Mouse (Mus musculus) intestine, embryonic 16.5 days (tissue): ENCODE data around the gene Gpc6. TPM values are rescaled to one million over a fixed set of nuclear protein-coding genes. Genes with fewer than 3 reads are reported as not detected.

Source experiments
- ATAC-seq: fragments of 200-750 bp; cut with Nextera tagmentation; 2 replicates; pipeline ENCODE4 v1.8.0; 2017; ENCODE audit warnings: moderate TSS enrichment, moderate library complexity
- H3K27ac ChIP-seq: fragments of 300-500 bp; sonication (generic); 2 replicates; pipeline ENCODE4 v1.5.1; 2014; ENCODE audit warnings: mild to moderate bottlenecking, low read length
- H3K27me3 ChIP-seq: fragments of 300-500 bp; sonication (generic); replicated peaks from 2 replicates; pipeline ENCODE4 v1.6.1; 2014; ENCODE audit warnings: low read length, control low read depth, mixed read lengths; ENCODE audit not compliant: control insufficient read depth, insufficient read depth
- H3K36me3 ChIP-seq: fragments of 300-500 bp; sonication (generic); 2 replicates; pipeline ENCODE4 v1.6.1; 2014; ENCODE audit warnings: low read length, control low read depth; ENCODE audit not compliant: control insufficient read depth, insufficient read depth
- H3K4me1 ChIP-seq: fragments of 300-500 bp; sonication (generic); 2 replicates; pipeline ENCODE4 v1.6.1; 2014; ENCODE audit warnings: low read length, control low read depth, mixed read lengths; ENCODE audit not compliant: control insufficient read depth, insufficient read depth
- H3K4me2 ChIP-seq: fragments of 300-500 bp; sonication (generic); 2 replicates; pipeline ENCODE4 v1.6.1; 2014; ENCODE audit warnings: low read depth, low read length, control low read depth
- H3K4me3 ChIP-seq: fragments of 300-500 bp; sonication (generic); 2 replicates; pipeline ENCODE4 v1.5.1; 2014; ENCODE audit warnings: mild to moderate bottlenecking, low read length
- H3K9ac ChIP-seq: fragments of 300-500 bp; sonication (generic); 2 replicates; pipeline ENCODE4 v1.6.1; 2014; ENCODE audit warnings: low read depth, low read length
- H3K9me3 ChIP-seq: fragments of 300-500 bp; sonication (generic); 2 replicates; pipeline ENCODE4 v1.6.1; 2016; ENCODE audit warnings: low read length, control low read depth; ENCODE audit not compliant: control insufficient read depth
- whole genome bisulfite sequencing: fragments of 180-500 bp; shearing (Covaris S2); extraction: QIAGEN DNeasy Blood & Tissue Kit; methylation state at CpG from one replicate; pipeline ENCODE4 v1.1.7; 2014; 5-methylcytosine and 5-hydroxymethylcytosine counted together
- polyA plus RNA-seq: library from polyadenylated mRNA; unstranded; fragments of >200 nt; fragmentation: Nextera tagmentation; extraction: Ambion mirVana; gene quantifications from 2 replicates; pipeline ENCODE4 v1.2.1, GENCODE M21; 2015

Gpc6 gene
- polyA plus RNA-seq, 1 experiment from 2014 or later, result 29.7 TPM

DNA sequence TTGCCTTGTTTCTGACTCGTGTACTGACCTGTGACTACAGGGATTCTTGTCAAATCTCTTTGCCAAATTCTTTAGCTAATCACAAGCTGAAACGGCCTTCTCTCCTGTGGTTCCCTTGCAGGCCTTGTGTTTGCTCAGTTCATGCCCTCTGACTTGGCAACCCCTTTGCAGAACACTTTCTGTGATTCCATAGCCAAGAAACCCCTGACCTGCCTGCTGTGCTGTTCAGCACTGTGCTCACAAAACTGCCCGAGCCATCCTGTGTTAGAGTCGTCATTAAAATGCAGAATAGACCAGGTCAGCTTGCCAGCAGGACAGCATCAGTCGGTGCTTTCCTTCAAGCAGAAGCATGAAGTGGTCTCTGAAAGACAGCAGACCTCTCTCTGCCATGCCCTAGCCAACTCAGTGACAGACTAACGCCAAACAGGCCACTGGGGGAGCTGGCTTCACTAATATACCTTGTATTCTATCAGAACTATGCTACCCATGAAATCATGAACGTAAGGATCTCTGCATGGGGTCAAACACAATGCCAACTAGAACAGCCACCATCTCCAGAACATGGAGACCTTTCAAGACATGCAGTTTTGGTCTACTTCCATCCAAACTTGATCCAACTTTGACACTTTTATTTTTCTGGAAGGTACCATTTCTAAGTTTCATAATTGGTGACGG, 459.1 kb downstream of the Gpc6 start:
- H3K36me3 ChIP-seq, result no peaks in the 10 kb centered on the region
- H3K4me3 ChIP-seq, result no peak overlapping the region
- H3K4me1 ChIP-seq, result no peaks in the 10 kb centered on the region
- H3K4me2 ChIP-seq, result no peak overlapping the region
- no peak for ATAC-seq
- H3K27me3 ChIP-seq, result no peaks in the 10 kb centered on the region
- no peaks in the 10 kb centered on the region for H3K9me3 ChIP-seq
- 58% methylated on average over 8 of the region's 8 CpGs for WGBS
- H3K27ac ChIP-seq, result no peak overlapping the region
- H3K9ac ChIP-seq, result no peak overlapping the region

GRCm38 (mm10) chr14:117385731-117386270, 460.7 kb downstream of the Gpc6 start:
- Histone ChIP-seq H3K9me3 (no peaks in the 10 kb centered on the region), H3K4me3 (no peak overlapping the region), H3K27ac (no peak overlapping the region), H3K4me1 (no peaks in the 10 kb centered on the region), H3K36me3 (no peaks in the 10 kb centered on the region), H3K27me3 (no peaks in the 10 kb centered on the region), H3K9ac (no peak overlapping the region), H3K4me2 (no peak overlapping the region)
- ATAC-seq, result no peak

DNA sequence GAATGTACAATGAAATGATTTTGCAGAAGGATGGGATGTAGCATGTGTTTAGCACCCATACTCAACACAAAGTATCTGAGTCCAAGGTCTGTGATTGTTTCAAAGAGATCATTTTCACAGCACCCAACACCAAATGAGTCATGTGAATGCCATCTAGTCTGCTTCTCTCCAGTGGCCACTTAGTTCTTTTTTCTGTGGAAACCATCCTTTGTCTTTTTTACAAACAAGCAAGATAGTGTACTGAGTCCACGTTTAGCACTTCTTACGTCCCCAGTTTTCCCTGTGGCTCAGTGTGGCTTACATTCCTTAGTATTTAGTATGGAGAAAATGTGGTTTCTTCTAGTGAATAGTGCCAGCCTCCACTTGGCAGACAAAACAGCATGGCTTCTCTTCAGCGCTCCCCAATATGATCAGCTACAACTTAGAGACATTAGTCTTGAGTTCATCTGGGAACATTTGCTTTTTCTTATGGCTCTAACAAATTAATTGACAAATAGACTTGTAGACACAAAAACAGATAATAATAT, 465.7 kb downstream of the Gpc6 start:
- no peak overlapping the region for H3K4me2 ChIP-seq
- no peaks in the 10 kb centered on the region for H3K4me1 ChIP-seq
- no peak overlapping the region for H3K4me3 ChIP-seq
- H3K36me3 ChIP-seq, result no peaks in the 10 kb centered on the region
- WGBS, result 84% methylated on average over 3 of the region's 3 CpGs
- H3K9me3 ChIP-seq, result no peaks in the 10 kb centered on the region
- H3K27me3 ChIP-seq, result no peaks in the 10 kb centered on the region
- H3K27ac ChIP-seq, result no peak overlapping the region
- no peak overlapping the region for H3K9ac ChIP-seq
- no peak for ATAC-seq

DNA sequence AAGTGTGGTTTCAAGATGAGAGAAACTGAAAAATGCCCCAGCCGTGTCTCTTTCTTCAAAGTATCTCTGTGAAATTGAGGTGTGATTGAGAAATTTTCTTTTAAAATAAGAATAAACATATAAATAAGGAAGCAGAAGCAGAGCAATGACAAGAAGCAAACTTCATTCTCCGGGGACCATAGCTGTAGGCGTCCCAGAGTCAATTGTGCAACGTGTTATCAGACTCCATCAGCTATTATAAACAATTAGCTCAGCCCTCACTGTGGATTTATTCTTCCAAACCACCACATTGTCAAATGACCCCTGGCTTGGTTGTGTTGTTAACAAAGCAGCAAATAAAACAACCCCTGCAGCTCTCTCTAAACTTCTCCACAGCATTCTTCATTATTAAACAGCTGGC, 466.3 kb downstream of the Gpc6 start:
- WGBS, result 56% methylated on average over 4 of the region's 4 CpGs
- Histone ChIP-seq H3K4me2 (no peak overlapping the region), H3K36me3 (no peaks in the 10 kb centered on the region), H3K9ac (no peak overlapping the region), H3K4me1 (no peaks in the 10 kb centered on the region), H3K4me3 (no peak overlapping the region), H3K27me3 (no peaks in the 10 kb centered on the region), H3K9me3 (no peaks in the 10 kb centered on the region), H3K27ac (no peak overlapping the region)
- no peak for ATAC-seq

DNA sequence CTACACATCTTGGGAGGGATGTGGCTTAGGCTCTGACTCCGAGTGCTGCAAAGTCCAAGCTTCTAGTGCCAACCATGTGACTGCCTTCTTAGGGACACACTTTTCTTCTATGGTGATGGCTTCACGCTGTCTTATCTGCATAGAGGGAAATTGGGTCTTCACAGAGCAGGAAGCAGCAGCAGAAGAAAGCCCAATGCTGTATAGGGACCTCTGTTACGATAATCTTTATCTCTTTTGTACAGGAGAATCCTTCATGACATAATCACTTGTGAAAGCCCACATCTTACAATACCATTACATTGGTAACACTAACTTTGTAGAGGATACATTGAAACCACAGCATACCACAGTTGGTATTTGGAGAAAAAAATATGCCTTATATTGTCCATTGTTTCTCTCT, 472.1 kb downstream of the Gpc6 start:
- 84% methylated on average over 3 of the region's 3 CpGs for WGBS
- Histone ChIP-seq H3K4me3 (no peak overlapping the region), H3K27me3 (no peaks in the 10 kb centered on the region), H3K4me2 (no peak overlapping the region), H3K4me1 (no peaks in the 10 kb centered on the region), H3K9ac (no peak overlapping the region), H3K36me3 (no peaks in the 10 kb centered on the region), H3K9me3 (no peaks in the 10 kb centered on the region), H3K27ac (no peak overlapping the region)
- no peak for ATAC-seq

GRCm38 (mm10) chr14:117407824-117408524, 482.9 kb downstream of the Gpc6 start:
- Histone ChIP-seq H3K4me3 (no peak overlapping the region), H3K27ac (no peak overlapping the region), H3K4me1 (no peaks in the 10 kb centered on the region), H3K4me2 (no peak overlapping the region), H3K9me3 (no peaks in the 10 kb centered on the region), H3K36me3 (no peaks in the 10 kb centered on the region), H3K27me3 (no peaks in the 10 kb centered on the region), H3K9ac (no peak overlapping the region)
- no peak for ATAC-seq
- WGBS, result 81% methylated on average over 9 of the region's 9 CpGs

DNA sequence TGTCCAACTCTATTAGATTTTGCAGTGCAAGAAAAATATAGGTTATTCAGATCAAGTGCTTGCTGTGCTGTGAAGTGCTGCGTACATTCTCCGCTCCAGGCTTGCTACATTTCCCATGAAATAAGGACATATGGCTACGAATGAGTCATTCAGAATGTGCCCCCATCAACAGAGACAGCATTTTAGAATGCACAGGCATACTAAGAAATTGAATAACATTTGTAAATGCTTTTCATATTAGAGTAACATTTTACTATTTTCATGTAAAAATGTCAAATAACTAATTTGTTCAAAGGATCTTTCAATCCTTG, 483.4 kb downstream of the Gpc6 start:
- no peak for ATAC-seq
- WGBS, result 91% methylated on average over 3 of the region's 3 CpGs

GRCm38 (mm10) chr14:117409778-117410177, 484.7 kb downstream of the Gpc6 start:
- H3K4me1 ChIP-seq, result no peaks in the 10 kb centered on the region
- H3K4me3 ChIP-seq, result no peak overlapping the region
- no peaks in the 10 kb centered on the region for H3K9me3 ChIP-seq
- 73% methylated on average over 2 of the region's 2 CpGs for WGBS
- H3K27me3 ChIP-seq, result no peaks in the 10 kb centered on the region
- H3K4me2 ChIP-seq, result no peak overlapping the region
- H3K27ac ChIP-seq, result no peak overlapping the region
- no peaks in the 10 kb centered on the region for H3K36me3 ChIP-seq
- ATAC-seq, result no peak
- no peak overlapping the region for H3K9ac ChIP-seq

More for the DNA sequence above, 483.4 kb downstream of the Gpc6 start:
- Histone ChIP-seq H3K27ac (no peak overlapping the region), H3K27me3 (no peaks in the 10 kb centered on the region), H3K36me3 (no peaks in the 10 kb centered on the region), H3K4me2 (no peak overlapping the region), H3K9me3 (no peaks in the 10 kb centered on the region), H3K4me1 (no peaks in the 10 kb centered on the region), H3K4me3 (no peak overlapping the region), H3K9ac (no peak overlapping the region)

DNA sequence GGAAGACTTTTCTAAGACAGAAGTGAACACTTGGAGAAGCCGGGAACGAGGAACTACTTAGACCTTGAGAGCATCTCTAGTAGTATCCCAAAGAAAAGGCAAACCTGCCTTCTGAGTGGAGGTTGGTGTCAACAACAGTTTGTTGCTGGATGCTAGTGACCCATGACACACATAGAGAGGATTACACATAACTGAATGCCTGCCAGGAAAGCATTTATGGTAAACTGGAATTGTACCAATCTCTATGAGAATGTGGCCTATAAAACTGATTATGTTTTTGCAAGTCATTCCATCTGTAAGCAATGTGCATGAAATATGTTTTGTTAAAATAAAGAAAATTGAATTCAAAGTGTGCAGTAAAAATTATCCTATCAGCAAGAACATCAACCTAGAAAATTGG, 485.4 kb downstream of the Gpc6 start:
- no peak for ATAC-seq
- H3K4me3 ChIP-seq, result no peak overlapping the region
- H3K9ac ChIP-seq, result no peak overlapping the region
- H3K9me3 ChIP-seq, result no peaks in the 10 kb centered on the region
- no peaks in the 10 kb centered on the region for H3K4me1 ChIP-seq
- 96% methylated on average over 2 of the region's 2 CpGs for WGBS
- H3K4me2 ChIP-seq, result no peak overlapping the region
- H3K36me3 ChIP-seq, result no peaks in the 10 kb centered on the region
- no peak overlapping the region for H3K27ac ChIP-seq
- H3K27me3 ChIP-seq, result no peaks in the 10 kb centered on the region
